Mouse (Mus musculus) kidney, postnatal 4 days (tissue): ENCODE data around the gene Hoxb7.

ENCODE experiments used
- DNase-seq, 2 experiments: peaks; one replicate each; pipeline ENCODE4 v3.0.0; 2021; ENCODE audit warnings: mixed read lengths in 2 of 2

The Hoxb7 gene

DNA sequence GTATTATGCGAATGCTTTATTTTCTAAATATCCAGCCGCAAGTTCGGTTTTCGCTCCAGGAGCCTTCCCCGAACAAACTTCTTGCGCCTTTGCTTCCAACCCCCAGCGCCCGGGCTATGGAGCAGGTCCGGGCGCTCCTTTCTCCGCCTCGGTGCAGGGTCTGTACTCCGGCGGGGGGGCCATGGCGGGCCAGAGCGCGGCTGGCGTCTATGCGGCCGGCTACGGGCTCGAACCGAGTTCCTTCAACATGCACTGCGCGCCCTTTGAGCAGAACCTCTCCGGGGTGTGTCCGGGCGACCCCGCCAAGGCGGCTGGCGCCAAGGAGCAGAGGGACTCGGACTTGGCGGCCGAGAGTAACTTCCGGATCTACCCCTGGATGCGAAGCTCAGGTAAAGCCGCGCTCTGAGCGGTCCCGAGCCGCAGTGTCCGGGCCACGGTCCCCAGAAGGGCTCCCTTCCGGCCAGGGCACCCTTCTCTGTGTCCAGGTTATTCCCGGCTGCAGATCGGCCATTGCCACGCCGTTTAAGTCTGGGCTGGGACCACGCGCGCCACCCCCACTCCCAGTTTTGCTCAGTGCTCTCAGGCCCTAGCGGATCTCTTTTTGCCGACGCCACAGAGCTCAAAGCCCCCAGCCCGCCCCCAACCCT, 439 bp downstream of the Hoxb7 start:
- DNase-seq: peak; percentile 72 to 84

DNA sequence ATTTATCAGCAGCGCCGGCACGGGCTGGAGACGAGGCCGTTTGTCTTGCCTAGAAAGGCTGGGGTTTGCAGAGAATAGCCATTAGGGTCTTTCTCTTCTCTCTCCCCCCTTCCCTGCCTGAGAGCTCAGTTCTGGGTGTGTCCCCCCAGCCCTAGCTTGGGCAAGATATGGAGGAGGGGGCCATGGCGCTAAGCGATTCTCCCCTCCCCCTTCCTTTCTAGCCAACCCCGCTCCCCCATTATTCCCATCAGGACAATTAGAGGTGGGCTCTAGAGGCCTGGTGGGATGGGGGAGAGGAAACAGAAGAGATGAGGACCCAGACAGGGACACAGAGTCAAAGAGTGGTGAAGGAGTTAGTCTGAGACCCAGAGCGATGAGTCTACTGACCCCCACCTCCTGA, 988 bp downstream of the Hoxb7 start:
- DNase-seq: no peak

DNA sequence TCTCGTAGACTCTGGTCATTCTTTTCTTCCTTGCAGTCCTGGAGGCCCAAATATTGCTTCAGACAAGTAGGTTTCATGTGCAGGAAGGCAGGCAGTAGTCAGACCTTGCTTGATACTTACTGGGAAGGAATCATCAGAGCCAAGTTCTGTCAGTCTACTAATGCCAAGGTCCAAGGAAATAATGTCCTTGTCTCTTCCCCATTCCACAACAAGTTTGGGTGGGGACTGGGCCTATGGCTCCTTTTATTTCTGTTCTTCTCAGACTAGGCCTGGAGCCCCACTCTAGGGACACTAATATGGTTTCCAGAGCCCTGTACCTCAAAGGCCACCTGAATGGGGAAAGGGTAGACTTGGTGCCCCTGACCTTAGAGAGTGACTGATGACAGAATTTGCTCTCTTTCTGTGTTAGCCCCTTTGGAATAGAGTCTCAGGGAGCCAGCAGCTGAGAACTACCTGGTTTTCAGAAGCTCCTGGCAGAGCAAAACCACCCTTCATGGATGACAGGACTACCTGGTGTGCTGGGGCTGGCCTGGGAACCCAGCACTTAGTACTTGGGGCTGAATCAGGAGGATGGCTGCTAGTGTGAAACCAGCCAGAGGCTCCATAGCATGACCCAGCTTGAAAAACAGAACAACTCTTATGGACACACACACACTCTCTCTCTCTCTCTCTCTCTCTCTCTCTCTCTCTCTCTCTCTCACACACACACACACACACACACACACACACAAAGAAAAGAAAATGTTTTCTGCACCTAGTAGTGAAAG, 2.2 kb downstream of the Hoxb7 start:
- no peak for DNase-seq

DNA sequence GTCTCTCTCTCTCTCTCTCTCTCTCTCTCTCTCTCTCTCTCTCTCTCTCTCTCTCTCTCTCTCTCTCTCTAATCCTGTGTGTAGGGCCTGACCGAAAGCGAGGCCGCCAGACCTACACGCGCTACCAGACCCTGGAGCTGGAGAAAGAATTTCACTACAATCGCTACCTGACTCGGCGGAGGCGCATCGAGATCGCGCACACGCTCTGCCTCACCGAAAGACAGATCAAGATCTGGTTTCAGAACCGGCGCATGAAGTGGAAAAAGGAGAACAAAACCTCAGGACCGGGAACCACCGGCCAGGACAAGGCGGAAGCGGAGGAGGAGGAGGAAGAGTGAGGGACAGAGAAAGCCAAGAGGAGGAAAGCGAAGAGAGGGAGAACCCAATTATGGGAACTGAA, 2.9 kb downstream of the Hoxb7 start:
- DNase-seq: peak in 1 of 2 experiments; percentile 67

DNA sequence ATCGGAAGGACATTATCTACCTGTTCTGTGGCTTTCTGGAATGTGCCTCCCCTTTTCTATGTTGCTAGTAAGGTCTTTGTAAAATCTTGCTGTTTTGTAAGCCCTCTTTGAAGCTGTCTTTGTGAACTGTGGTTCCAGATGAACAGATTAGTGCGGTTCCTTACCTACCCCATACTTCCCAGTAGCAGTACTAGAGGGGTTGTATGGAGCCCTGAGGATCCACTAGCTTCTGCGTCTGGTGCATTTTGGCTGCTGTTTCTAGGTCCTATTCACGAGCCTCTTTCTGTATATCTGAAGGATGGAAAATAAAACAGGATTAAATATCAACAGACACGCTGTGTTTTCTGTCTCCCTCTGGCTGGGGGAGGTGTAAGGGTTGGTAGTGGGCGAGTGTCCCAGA, 3.4 kb downstream of the Hoxb7 start:
- no peak for DNase-seq

DNA sequence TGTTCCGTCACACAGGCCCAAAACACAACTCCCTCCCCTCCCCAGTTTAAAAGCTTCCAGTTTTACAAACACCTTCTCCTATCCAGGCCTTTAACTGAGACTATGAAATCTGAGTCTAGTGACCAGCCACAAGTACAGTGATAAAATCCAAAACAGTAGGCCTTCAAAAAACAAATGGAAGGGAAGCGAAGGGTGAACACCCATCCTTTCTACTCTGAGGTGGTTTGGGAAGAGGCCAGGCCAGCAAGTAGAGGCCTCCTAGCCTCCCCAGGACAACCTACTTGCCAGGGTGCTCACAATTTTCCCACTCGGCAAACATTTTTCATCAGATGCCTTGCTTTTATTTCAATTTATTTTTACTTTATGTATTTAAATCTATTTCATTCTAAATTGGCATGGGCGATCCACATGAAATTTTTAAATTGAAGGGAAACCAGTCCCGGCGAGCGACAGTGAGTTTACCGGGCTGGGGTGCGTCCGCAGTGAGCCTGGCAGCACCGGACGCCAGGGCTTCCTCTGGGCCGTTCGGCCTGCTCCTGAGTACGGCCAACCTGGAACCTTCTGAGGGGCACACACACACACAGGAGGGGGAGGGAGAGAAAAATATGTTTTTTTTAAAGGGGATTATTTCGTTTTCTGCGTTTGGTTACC, 4.4 kb downstream of the Hoxb7 start:
- no peak for DNase-seq

DNA sequence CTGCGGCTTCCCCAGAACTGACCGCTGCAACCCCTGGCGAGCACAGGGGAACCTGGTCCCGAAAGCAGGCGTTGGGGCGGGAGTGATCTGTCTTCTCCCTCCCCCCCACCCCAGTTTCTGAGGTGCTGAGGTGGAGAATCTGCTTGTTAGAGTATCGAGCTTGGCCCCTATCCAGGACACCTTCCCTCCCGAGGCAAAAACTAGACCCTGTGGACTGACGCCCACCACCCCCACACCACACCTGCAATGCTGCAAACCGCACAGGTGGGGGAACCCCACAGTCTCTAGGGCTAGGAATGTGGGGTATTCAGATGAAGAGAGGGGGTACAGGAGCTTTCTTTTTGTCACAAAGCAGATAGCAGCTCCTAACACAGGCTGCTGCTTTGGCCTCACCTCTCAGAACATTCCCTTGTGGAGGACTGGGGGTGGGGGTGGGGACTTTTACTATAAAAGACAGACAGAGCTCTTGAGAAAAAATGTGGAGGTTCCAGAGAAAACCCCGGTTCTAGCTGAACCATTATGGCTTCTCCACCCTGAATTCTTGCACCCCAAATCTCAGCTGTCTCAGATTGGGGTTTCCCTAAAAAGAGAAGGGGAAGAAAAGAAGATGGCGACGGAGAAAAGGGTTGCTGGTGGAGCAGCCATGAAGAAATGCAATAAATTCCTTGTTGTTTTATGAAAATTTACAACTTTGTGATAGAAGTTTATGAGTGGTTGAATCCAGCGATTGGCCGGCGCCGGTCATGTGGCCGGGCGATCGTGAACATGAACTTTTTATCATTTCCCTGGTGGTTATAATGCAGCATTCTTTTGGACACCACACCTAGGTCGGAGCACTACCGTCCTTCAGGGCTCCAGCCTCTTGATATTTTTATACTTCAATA, 5.5 kb downstream of the Hoxb7 start, which contains the start of gene Hoxb6:
TSS of gene Hoxb6 (plus strand) at position 796 of the 884 bp plus-strand sequence.
- peak; percentile 86 to 92 for DNase-seq

DNA sequence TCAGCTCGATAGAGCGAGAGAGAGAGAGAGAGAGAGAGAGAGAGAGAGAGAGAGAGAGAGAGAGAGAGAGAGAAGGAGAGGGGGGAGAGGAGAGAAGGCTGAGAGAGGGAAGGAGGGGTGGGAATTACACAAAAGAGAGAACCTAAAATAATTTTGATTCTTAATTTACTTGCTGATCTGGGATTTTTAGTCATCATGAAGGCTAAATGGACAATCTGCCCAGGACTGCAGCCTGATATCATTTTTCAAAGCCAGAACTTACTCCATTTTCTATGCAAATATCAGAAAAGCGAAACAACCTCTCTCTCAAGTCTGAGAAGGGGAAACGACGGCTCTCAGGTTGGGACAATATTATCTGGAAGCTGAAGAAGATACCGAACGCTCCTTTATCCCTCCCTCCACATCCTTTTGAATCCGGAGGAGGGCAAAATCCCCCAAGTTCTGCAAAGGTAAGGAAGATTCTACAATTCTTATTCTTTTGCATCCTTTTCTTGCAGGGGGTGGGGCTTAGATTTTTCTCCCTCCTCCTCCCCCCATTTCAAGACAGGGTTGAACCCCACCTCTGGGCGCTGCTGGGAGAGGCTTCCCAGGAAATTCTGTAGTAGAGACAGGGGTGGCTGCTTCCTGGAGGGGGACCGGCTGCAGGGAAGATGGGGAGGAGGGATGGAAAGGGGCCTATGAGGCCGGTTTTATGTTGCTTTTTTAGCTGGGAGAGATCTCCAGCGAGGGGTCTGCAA, 6.3 kb downstream of the Hoxb7 start:
- DNase-seq: peak; percentile 52 to 66

DNA sequence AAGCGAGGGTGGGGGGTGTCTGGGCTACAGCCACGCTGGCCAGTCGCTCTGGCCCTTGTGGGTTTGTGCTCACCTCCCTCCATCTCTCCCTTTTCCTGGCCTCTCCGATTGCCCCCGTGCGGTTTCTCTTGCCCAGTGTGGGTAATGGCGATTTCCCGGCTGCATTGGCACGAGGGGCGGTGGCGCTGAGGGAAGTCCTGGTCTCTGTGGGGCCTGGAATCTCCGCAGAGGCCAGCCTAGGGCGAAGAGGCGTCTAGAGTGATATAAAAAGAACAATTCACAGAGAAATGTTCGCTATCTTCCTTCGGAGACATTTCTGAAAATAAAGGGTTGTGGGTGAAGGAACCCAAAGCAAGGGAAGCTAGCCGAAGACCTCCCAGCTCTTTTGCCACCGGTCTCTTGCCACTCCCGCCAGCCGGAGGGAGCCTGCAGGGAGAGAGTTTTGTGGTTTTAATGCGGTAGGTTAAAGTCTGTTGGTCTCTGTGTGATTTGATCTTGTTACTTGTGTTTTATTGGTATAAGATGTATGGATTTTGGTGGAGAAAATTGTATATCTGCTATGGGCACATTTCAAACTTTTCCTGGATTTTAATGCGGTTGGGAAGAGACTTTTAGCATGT, 7.0 kb downstream of the Hoxb7 start:
- DNase-seq: peak; percentile 55 to 68

DNA sequence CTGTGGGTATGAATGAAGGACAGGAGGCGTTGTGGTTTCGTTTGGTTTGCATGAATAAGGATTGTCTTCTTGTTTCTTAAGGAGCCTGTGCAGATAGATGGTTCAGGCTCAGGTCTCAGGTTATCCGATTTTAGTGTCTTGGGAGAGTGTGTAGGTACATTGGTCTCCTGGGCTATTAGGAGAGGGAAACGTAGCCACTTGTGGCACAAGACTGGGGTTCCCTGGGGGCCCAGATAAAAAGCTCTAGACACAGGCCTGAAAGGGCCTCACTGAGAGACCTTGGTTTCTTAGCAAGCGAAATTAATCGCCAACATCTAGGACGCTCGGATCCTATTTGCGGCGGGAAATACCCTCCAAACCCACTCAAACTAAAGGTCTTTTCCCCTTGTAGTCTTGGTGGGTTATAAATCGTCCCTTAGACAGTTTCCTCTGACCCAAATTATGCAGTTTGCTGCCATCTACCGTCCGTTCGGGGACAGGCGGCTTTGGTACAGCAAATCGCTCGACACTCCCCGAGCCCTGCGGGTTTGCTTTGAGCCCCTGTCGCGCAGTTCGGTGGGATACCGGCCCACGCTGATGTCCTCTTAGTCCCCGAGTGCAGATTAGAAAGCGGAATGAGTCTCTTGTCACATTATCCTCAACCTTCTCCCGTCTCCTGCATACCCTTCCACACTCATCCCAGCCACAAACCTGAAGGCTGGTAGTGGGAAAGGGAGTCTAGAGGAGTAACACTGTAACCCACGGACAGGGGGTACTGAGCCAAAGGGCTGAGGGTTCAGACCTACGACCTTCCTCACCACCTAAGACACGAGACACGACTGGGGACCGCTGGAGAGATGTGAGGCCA, 8.0 kb downstream of the Hoxb7 start:
- DNase-seq: peak; percentile 95 to 96

DNA sequence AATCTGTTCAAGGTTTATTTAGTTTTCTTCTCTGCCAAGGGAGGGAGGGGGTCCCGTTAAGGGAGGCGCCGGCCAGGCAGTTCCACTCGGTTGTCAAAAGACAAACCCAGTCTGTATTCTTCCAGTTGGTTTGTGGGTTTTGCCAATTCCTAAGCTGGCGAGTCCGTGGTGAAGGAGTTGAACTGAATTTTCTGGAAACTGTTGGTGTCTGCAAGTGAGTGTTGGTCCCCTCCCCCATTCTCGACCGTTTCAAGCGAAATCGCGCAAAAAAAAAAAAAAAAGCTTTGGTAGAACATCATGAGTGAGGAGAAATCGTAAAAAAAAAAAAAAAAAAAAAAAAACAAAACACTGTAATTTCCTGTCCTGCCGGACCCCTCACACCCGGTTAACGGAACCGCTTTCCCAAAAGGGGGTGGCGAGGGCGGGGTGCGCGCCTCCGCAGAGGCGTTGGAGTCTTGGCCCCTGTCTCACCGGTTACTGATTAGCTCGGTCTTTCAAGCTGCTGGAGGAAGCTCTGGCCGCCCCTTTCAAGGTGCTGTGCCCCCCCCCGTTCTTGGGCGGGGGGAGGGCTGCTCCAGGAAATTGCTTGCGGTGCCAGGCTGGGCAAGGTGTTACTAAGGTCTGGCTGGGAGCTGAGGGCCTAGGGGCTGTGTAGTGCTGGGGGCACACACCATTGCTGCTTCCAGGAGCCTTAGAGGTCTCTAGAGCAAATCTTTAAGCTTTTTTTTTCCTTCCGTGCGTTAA, 8.8 kb downstream of the Hoxb7 start:
- DNase-seq: peak; percentile 80 to 88

DNA sequence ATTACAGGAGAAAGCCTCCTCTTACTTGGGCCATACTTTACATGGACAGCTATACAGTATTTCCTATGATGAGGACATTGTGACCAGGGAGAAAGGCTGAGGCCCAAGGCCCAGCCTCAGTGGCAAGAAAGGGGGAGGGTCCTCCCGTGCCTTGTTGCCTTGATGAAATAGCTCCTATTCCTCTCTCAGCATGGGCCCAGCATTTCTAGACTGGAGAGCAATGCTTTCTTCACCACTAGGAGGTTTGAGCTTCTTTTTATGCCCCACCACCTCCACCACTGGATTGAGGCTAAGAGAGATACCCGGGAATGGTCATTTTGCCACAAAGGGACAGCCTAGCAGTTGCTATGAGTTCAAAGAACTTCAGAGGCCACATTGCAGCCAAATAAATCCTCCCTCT, 10.6 kb downstream of the Hoxb7 start:
- no peak for DNase-seq

DNA sequence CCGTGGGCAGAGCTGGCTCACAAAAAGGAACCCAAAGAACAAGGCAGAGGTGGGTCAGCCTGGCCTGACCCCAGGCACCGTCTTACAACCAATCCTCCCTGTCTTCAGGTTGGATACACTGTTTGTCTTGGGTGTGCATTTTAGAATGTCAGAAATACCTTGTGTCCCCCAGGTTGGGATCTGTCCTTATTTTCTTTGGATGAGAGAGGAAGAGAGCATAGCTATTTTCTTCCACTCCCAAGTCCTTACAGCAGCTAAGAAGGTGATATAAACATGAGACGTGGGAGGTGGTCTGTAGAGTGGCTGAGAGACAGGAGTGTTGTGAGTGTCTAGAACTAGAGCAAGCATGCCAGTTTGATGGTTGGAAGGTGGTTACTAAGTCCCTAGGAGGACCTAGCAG, 11.0 kb downstream of the Hoxb7 start:
- DNase-seq: no peak

DNA sequence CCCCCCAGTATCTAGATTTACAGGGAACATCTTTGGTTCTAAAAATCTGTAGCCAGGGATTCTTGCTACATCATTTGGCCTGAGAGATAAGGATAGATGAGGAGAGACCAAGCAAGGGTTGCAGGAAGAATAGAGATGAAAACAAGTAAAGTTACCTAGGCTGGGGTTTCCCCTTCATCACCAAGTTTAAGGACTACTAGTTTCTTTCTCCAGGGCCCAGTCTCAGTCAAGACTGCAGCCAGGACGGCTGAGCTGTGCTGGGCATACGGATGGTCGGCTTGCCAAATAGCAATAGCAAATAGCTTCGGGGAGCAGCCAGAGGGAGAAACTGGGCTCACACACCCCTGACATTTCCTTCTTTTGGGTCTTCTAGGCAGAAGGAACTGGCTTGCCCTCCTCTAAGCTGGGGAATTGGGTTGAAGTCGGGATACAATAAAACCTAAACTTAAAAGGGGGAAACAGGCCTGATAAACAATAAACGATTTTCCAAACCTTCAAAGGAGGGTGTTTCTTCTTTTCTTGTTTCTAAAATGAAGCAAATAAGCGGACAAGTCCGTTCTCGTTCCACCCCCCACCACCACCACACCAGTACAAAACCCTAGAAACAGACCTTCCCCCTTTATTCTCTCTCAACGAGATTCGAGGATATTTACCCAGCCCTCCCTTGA, 11.7 kb downstream of the Hoxb7 start:
- no peak for DNase-seq

DNA sequence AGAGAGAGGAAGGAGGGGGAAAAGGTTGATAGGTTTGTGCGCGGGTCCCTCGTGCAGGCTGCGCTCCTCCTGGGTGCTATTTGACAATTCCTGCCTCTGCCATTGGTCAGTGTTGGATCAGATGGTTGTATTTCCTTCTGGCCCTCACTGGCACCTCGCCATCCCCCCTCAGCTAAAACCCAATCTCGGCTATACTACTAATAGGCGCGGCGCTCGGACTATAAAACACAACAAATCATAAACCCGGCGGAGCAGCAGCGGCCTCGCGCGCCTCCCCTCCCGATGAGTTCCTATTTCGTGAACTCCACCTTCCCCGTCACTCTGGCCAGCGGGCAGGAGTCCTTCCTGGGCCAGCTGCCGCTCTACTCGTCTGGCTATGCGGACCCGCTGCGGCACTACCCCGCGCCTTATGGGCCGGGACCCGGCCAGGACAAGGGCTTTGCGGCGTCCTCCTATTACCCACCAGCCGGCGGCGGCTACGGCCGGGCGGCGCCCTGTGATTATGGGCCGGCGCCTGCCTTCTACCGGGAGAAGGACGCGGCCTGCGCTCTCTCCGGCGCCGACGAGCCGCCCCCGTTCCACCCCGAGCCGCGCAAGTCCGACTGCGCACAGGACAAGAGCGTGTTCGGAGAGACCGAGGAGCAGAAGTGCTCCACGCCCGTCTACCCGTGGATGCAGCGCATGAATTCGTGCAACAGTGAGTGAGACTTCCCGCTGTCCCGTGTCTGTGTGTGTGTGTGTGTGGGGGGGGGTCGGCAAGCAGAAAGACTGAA, 12.7 kb downstream of the Hoxb7 start:
- DNase-seq: peak; percentile 89 to 94

DNA sequence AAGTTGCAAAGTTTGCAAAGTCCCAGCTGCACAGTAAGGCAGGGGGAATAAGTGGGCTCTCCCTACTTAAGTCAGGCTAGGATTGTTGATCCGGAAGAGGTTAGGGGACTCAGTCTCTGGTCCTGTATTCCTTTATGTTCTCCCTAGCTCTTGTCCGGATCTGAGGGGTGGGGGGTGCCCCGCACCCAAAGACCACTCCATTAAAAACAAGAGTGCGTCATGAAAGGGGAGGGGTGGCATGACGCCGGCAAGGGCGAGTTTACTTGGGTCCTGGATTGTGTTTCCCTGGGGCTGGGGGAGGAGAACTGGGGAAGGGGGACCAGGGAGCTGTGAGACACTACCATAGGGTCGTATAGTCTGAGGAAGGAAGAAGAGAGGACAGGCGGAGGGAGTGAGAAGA, 13.4 kb downstream of the Hoxb7 start:
- no peak for DNase-seq

DNA sequence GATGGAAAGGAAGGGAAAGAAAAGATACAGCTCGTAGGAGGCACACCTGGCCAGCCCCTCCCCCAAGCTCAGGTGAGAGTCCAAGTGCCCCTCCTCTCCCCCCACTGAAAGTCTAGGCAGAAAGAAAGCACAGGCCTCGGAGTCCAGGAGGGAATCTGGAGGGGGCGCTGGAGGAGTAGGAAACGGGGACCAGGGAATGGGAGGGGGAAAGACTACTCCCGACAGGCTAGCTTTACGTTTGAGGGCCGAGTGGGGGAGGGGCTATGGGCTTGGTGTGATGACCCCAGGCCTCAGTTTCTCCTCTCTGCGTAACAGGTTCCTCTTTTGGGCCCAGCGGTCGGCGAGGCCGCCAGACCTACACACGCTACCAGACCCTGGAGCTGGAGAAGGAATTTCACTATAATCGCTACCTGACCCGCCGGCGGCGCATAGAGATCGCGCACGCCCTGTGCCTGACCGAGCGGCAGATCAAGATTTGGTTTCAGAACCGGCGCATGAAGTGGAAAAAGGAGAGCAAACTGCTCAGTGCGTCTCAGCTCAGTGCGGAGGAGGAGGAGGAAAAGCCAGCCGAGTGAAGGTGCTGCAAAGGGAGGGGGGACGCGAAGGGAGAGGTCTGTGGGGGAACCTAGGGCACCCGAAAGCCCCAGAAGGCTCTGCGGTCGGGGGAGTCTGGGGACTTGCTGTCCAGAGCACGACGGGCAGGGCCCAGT, 14.1 kb downstream of the Hoxb7 start:
- peak; percentile 66 to 79 for DNase-seq

DNA sequence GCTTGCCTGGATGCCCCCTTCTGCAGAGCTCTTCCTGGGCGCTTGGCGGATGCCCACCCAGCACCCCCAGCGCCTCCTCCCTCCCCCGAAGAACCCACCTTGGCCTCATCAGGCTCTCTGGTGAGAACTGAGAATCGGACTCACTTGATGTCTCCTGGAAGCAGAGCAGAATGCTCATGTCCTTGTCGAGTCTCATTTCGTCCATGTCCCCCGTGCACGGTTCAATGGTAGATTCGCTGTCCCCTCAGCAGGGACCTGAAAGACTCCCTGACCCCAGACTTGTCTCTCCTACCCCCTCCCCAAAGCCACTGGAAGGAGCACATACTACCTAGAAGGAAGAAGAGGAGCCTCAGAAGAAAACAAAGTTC, 14.6 kb downstream of the Hoxb7 start:
- no peak for DNase-seq
